Mouse (Mus musculus): ENCODE results near the gene Gmeb1. TPM values are rescaled to one million over a fixed set of nuclear protein-coding genes. Genes with fewer than 3 reads are reported as not detected.

The Gmeb1 gene
- total and polyA plus RNA-seq, 3 experiments = 7.9 to 19.3 (median 9.0) TPM

DNA sequence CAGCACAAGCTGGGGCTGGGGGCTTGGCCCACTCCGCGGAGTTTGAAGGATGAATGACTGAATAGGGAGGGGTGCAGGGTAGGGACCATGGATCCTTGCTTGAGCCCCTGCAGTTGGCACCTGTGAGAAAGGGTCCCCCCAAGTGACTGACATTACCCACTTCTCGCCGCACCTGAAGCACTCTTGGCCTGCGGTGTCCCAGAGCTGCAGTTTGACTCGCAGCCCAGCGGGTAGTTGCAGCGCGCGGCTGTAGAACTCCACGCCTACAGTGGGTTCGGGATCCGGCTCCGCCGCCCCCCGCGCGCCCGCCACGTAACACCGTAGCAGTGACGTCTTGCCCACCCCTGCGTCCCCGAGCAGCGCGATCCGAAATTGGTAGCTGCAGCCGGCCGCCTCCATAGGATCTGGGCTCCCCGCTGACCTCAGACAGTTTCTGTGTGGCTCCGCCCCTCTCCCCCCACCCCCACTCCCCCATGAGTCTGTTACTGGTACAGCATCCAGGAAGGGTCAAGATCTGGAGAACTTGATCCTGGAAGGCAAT, 41.6 kb upstream of the Gmeb1 start, which contains the start of gene Rab42:
Gene Rab42 (minus strand): TSS at position 447 of the 541 bp plus-strand sequence.
- in situ Hi-C loops (cut with MboI; ENCODE audit: low pct_ligation_motif_present, low pct_unique_long_range_greater_than_20kb, low sequenced_read_pairs) = loop anchor here (5.0 to 25.0 kb wide), 2 partner anchors 34 to 209 kb away; partner anchors contain the start of gene Sesn2
- peak within 1 kb of the TSS; percentile 14 to 47 (median 32) for H3K4me3 ChIP-seq (replicated peaks in 1 of 3; ENCODE audit: low read depth in 2 of 3, low read length in 2 of 3, poor library complexity in 1 of 3)

DNA sequence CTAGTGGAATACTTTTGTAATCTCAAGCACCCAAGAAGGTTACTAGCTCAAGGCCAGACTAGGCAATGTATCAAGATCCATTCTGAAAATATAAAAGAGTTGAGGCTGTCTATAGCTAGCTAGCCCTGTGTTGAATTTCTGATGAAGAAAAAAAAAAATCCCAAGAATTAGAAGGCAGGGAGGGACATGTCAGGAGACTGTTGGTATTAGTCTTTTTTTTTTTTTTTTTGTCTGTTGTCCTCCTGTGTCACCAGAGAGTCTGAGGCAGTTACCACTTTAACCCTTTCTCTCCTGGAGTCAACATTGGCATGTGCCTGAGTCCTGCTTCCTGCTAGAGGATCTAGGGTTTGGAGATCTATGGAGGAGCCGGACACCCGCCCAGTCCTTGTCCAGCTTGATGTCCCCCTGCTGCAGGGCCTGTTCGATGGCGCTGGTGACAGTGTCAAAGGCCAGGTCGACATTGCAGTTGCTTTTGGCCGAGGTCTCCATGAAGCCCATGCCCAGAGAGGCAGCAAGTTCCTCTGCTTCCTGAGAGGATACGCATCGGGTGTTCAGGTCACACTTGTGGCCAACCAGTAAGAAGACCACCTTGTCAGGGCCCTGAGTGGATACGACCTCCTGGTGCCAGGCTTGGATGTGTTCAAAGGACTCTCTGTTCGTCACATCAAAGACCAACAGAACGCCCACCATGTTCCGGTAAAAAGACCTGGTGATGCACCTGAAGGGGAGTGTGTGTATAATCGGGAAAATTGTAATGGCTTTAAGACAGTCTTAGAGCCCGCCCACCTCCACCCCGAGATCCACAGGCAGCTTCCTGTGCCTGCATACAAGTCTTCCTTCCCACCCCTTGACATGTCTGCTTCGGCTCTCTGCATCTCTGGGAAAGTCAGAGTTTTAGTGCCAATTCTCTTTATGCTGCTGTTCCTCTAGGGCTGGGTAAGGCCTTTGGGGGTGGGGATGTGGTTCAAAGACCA, 40.9 kb upstream of the Gmeb1 start:
- no peak overlapping the region for H3K27ac ChIP-seq (ENCODE audit: insufficient read depth, low read depth)
- no peaks in the 10 kb centered on the region for H3K36me3 ChIP-seq (replicated peaks in 1 of 2; ENCODE audit: control insufficient read depth in 1 of 2, insufficient read depth in 1 of 2, low read length in 1 of 2)
- dilution Hi-C loops (cut with MboI; ENCODE audit: extremely low pct_ligation_motif_present, extremely low pct_unique_long_range_greater_than_20kb, low sequenced_read_pairs) (no loop called here), in situ Hi-C loops (cut with MboI; ENCODE audit: low pct_ligation_motif_present, low pct_unique_long_range_greater_than_20kb, low sequenced_read_pairs) (loop anchor here (5.0 to 25.0 kb wide), 2 partner anchors 35 to 210 kb away; partner anchors contain the start of gene Sesn2)
- H3K79me2 ChIP-seq (replicated peaks; ENCODE audit: control insufficient read depth, extremely low read depth, insufficient read depth, poor library complexity, severe bottlenecking) = no peaks in the 10 kb centered on the region
- DNase-seq (ENCODE audit: extremely low read depth) = no peak
- no peaks in the 10 kb centered on the region for H3K27me3 ChIP-seq (replicated peaks)
- no peaks in the 10 kb centered on the region for H3K9me3 ChIP-seq (replicated peaks; ENCODE audit: low read length)
- H3K4me1 ChIP-seq (ENCODE audit: control insufficient read depth in 1 of 2, insufficient read depth in 2 of 2) = peaks cover 10 to 26% of the 10 kb centered on the region in 2 experiments
- no peak overlapping the region for H3K4me3 ChIP-seq (replicated peaks in 1 of 3; ENCODE audit: low read depth in 2 of 3, low read length in 2 of 3, poor library complexity in 1 of 3)
- TF ChIP-seq ZNF384 (IDR thresholded peaks at IDR 0.05; ENCODE audit: low read depth, low read length) = peak; percentile 57
- no peak for TF ChIP-seq POLR2A (IDR thresholded peaks at IDR 0.05; ENCODE audit: low read depth, low read length)
- no peak for TF ChIP-seq ZKSCAN1 (IDR thresholded peaks at IDR 0.05; ENCODE audit: borderline replicate concordance, low read depth, low read length)
- TF ChIP-seq MXI1 (IDR thresholded peaks at IDR 0.05; ENCODE audit: low read depth, low read length) = no peak
- H3K4me2 ChIP-seq (ENCODE audit: insufficient read depth, low read depth, poor library complexity, severe bottlenecking) = 0 out of 2 replicates have a peak overlapping the region, but pooled peaks have one; percentile 29
- no peak overlapping the region for H3K9ac ChIP-seq (ENCODE audit: insufficient read depth, low read depth)

More for the DNA sequence above, 41.6 kb upstream of the Gmeb1 start, which contains the start of gene Rab42:
- TF ChIP-seq ZC3H11A (IDR thresholded peaks at IDR 0.05; ENCODE audit: low read depth, low read length) = no peak
- no peak for TF ChIP-seq ELF1 (IDR thresholded peaks at IDR 0.05; ENCODE audit: low read depth, low read length)
- no peak for TF ChIP-seq CHD2 (IDR thresholded peaks at IDR 0.05; ENCODE audit: low read length)
- no peak for TF ChIP-seq JUN (IDR thresholded peaks at IDR 0.05; ENCODE audit: insufficient read depth, low read depth, low read length)
- TF ChIP-seq MAZ (IDR thresholded peaks at IDR 0.05; ENCODE audit: low read depth, low read length) = no peak
- TF ChIP-seq SMC3 (IDR thresholded peaks at IDR 0.05; ENCODE audit: low read depth, low read length) = no peak
- TF ChIP-seq RAD21 (IDR thresholded peaks at IDR 0.05; ENCODE audit: low read depth, low read length) = no peak
- TF ChIP-seq RCOR1 (conservative IDR thresholded peaks at IDR 0.05; ENCODE audit: low read depth, low read length) = no peak
- H3K4me1 ChIP-seq (ENCODE audit: control insufficient read depth in 1 of 2, insufficient read depth in 2 of 2) = peaks cover 10 to 26% of the 10 kb centered on the region in 2 experiments
- dilution Hi-C loops (cut with MboI; ENCODE audit: extremely low pct_ligation_motif_present, extremely low pct_unique_long_range_greater_than_20kb, low sequenced_read_pairs) = no loop called here
- H3K9me3 ChIP-seq (replicated peaks; ENCODE audit: low read length) = no peaks in the 10 kb centered on the region
- no peaks in the 10 kb centered on the region for H3K36me3 ChIP-seq (replicated peaks in 1 of 2; ENCODE audit: control insufficient read depth in 1 of 2, insufficient read depth in 1 of 2, low read length in 1 of 2)
- H3K79me2 ChIP-seq (replicated peaks; ENCODE audit: control insufficient read depth, extremely low read depth, insufficient read depth, poor library complexity, severe bottlenecking) = no peaks in the 10 kb centered on the region
- peak within 1 kb of the TSS; percentile 13; the same call in 1 of the 2 replicates for H3K9ac ChIP-seq (ENCODE audit: insufficient read depth, low read depth)
- peak within 1 kb of the TSS; percentile 29; the same call in 1 of the 2 replicates for H3K4me2 ChIP-seq (ENCODE audit: insufficient read depth, low read depth, poor library complexity, severe bottlenecking)
- DNase-seq (ENCODE audit: extremely low read depth) = no peak
- H3K27ac ChIP-seq (ENCODE audit: insufficient read depth, low read depth) = no peak within 1 kb of the TSS
- H3K27me3 ChIP-seq (replicated peaks) = no peaks in the 10 kb centered on the region

Measured in CH12.LX (cell line).